Mouse (Mus musculus) embryonic fibroblast, embryonic 13.5 days (primary cell): ENCODE data around the gene Hdac5.

Source experiments
- CTCF ChIP-seq: IDR thresholded peaks from 2 replicates; pipeline ENCODE4 v1.5.1; 2011; ENCODE audit warnings: mild to moderate bottlenecking, control low read depth, low read length, moderate library complexity, borderline replicate concordance; ENCODE audit not compliant: insufficient read depth
- POLR2A ChIP-seq: IDR thresholded peaks from 2 replicates; pipeline ENCODE4 v1.6.1; 2011; ENCODE audit warnings: low read depth, mild to moderate bottlenecking, control low read depth, low read length, moderate library complexity

DNA sequence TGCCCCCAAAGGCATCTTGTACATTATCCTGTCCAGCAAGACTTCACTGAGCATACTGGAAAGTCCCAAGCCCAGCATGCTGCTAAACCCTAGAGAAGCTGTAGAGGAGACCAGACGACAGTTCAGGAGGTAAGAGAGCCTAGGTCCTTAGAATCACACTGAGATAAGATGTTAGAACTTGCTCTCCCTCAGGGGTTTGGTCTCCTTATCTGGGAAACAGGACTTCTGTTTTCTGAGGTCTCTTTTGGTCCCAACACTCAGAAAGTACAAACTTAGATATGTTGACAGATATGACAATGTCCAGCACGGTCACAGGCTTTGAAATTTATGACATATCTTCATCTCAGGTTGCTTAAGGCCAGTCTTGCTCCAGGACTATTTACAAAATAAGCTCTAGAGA lies 6.1 kb upstream of the Hdac5 start:
- TF ChIP-seq POLR2A (no peak), CTCF (no peak)
